Mouse (Mus musculus): ENCODE measurements around the gene Setd7. TPM values are rescaled to one million over a fixed set of nuclear protein-coding genes. Genes with fewer than 3 reads are reported as not detected.

Setd7 gene
- polyA plus RNA-seq, 1 experiment from 2014 or later: 3.6 TPM

DNA sequence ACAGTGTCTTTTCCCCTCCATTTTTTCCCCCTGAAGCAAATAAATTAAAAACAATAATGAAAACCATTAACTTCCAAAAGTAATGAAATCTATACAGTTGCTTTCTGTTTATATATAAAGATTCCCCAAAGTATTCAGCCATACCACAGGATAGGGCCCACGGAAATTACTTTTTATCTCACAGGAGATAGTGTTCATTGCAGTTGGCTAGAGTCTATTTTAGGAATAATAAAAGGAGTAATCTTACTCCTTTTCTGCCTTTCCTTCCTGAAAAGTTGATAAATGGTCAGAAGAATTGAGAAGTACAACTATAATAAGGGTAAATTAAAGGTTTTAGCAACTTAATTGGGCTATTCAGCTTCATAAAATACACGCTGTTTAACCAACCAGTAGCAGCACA lies 92.1 kb downstream of the Setd7 start:
- H3K27ac ChIP-seq (ENCODE audit: poor library complexity, severe bottlenecking): no peak overlapping the region
- H3K36me3 ChIP-seq: peaks cover 73% of the 10 kb centered on the region
- no peaks in the 10 kb centered on the region for H3K4me1 ChIP-seq (replicated peaks)
- no peaks in the 10 kb centered on the region for H3K27me3 ChIP-seq (replicated peaks)
- 69% methylated on average over 2 of the region's 2 CpGs for WGBS
- no peaks in the 10 kb centered on the region for H3K9me3 ChIP-seq (replicated peaks)
- no peak overlapping the region for H3K4me2 ChIP-seq
- no peak overlapping the region for H3K4me3 ChIP-seq
- H3K9ac ChIP-seq: no peak overlapping the region
- no peak for ATAC-seq (ENCODE audit: insufficient number of reproducible peaks, low FRiP score)

Other genes with a start within 250 kb of the Setd7 start
- 45.5 and 57.7 TPM in 2 replicates for gene Elf2, start 220.2 kb downstream of the Setd7 start, polyA plus RNA-seq (2016; fragmentation: Nextera tagmentation; extraction: Ambion mirVana)
- gene Mgarp, start 164.1 kb downstream of the Setd7 start, polyA plus RNA-seq (2016; fragmentation: Nextera tagmentation; extraction: Ambion mirVana): 14.0 and 14.5 TPM in 2 replicates
- gene Ndufc1, start 151.9 kb downstream of the Setd7 start, polyA plus RNA-seq (2016; fragmentation: Nextera tagmentation; extraction: Ambion mirVana): 1,439 and 1,474 TPM in 2 replicates
- 49.1 and 50.4 TPM in 2 replicates for gene Naa15, start 145.7 kb downstream of the Setd7 start, polyA plus RNA-seq (2016; fragmentation: Nextera tagmentation; extraction: Ambion mirVana)
- 16.7 and 17.4 TPM in 2 replicates for gene Rab33b, start 77.0 kb downstream of the Setd7 start, polyA plus RNA-seq (2016; fragmentation: Nextera tagmentation; extraction: Ambion mirVana)
- gene Mgst2, start 99.5 kb upstream of the Setd7 start, polyA plus RNA-seq (2016; fragmentation: Nextera tagmentation; extraction: Ambion mirVana): 1.2 and 2.5 TPM in 2 replicates